Mouse (Mus musculus) adipocyte (in vitro differentiated cells): Measurements from ENCODE around the gene Pkd2l1.

ENCODE experiments used
- DNase-seq: peaks from one replicate; pipeline ENCODE4 v3.0.0-alpha.2; 2016; ENCODE audit warnings: low spot score

Gene Pkd2l1

GRCm38 (mm10) chr19:44106831-44107660 is 85.2 kb downstream of the Pkd2l1 start, which contains the start of gene Chuk:
Chuk (minus strand) TSS chr19:44107480.
- DNase-seq = peak; percentile 98

GRCm38 (mm10) chr19:44104393-44104792 is 87.8 kb downstream of the Pkd2l1 start:
- DNase-seq = no peak

DNA sequence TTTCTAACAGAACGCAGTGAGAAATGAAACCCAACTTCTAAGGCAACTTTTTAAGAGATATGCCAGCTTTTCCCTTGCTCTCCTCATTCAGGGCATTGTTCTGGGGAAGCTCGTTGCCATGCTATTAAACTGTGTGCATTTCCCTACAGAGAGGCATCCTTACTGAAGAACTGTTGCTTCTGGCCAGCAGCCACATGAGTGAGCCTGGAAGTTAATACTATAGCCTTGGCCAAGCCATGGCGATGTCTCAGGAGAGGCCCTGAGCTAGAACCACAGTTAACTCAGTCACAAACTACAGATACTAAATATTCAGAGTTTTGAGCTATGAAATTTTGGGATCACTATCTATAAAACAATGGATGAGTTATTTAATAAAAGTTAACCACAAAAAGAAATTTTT is 89.2 kb downstream of the Pkd2l1 start:
- DNase-seq = no peak

DNA sequence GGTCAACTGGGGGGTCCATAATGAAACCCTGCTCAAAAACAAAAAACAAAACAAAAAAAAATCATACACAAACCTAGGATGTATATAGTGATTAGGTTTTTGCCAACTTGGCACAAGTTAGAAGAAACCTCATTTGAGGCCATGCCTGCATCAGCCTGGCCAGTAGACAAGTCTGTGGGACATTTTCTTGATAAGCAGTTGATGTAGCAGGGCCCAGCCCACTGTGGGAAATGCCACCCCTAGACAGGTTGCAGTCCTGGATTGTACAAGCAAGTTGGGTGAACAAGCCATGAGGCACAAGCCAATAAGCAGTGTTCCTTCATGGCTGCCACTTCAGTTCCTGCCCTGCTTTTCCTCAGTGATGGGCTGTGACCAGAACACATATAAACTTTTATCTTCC is 91.4 kb downstream of the Pkd2l1 start:
- no peak for DNase-seq
